Mouse (Mus musculus) liver, postnatal 0 days (tissue): ENCODE data around the gene Gm13030. TPM values are rescaled to one million over a fixed set of nuclear protein-coding genes. Genes with fewer than 3 reads are reported as not detected.

Experiments used
- ATAC-seq: fragments of 200-750 bp; cut with Nextera tagmentation; 2 replicates; pipeline ENCODE4 v1.8.0; 2017; ENCODE audit warnings: mild to moderate bottlenecking, moderate library complexity
- DNase-seq: peaks from one replicate; pipeline ENCODE4 v3.0.0-alpha.2; 2016
- H3K27ac ChIP-seq: fragments of 300-500 bp; sonication (generic); 2 replicates; pipeline ENCODE4 v1.5.1; 2014; ENCODE audit warnings: antibody characterized with exemption, moderate library complexity, mild to moderate bottlenecking, low read depth
- H3K27me3 ChIP-seq: fragments of 300-500 bp; sonication (generic); 2 replicates; pipeline ENCODE4 v1.6.1; 2014; ENCODE audit warnings: low read length, control low read depth, mixed read lengths; ENCODE audit not compliant: insufficient read depth
- H3K36me3 ChIP-seq: fragments of 300-500 bp; sonication (generic); replicated peaks from 2 replicates; pipeline ENCODE4 v1.6.1; 2014; ENCODE audit warnings: mild to moderate bottlenecking, control low read depth, low read length, moderate library complexity, mixed read lengths; ENCODE audit not compliant: insufficient read depth
- H3K4me1 ChIP-seq: fragments of 300-500 bp; sonication (generic); 2 replicates; pipeline ENCODE4 v1.6.1; 2014; ENCODE audit warnings: antibody characterized with exemption, mild to moderate bottlenecking, control low read depth; ENCODE audit not compliant: insufficient read depth
- H3K4me2 ChIP-seq: fragments of 300-500 bp; sonication (generic); 2 replicates; pipeline ENCODE4 v1.6.1; 2014; ENCODE audit warnings: low read depth, mild to moderate bottlenecking, low read length, moderate library complexity, mixed read lengths
- H3K4me3 ChIP-seq: fragments of 300-500 bp; sonication (generic); 2 replicates; pipeline ENCODE4 v1.5.1; 2014; ENCODE audit warnings: low read depth, low read length
- H3K9ac ChIP-seq: fragments of 300-500 bp; sonication (generic); replicated peaks from 2 replicates; pipeline ENCODE4 v1.6.1; 2014; ENCODE audit warnings: mild to moderate bottlenecking, moderate library complexity
- H3K9me3 ChIP-seq: fragments of 300-500 bp; sonication (generic); 2 replicates; pipeline ENCODE4 v1.6.1; 2016; ENCODE audit warnings: mild to moderate bottlenecking, control low read depth, low read length, mixed read lengths
- CTCF ChIP-seq: sonication (generic); IDR thresholded peaks from 2 replicates; pipeline ENCODE4 v1.5.1; 2016; ENCODE audit warnings: antibody characterized with exemption, low read depth
- EP300 ChIP-seq: IDR thresholded peaks from 2 replicates; pipeline ENCODE4 v1.6.1; 2016; ENCODE audit warnings: antibody characterized with exemption, low read depth, mild to moderate bottlenecking
- WGBS: fragments of 180-500 bp; shearing (Covaris S2); extraction: QIAGEN DNeasy Blood & Tissue Kit; methylation state at CpG from one replicate; pipeline ENCODE4 v1.1.7; 2014; ENCODE audit not compliant: insufficient replicate concordance; 5-methylcytosine and 5-hydroxymethylcytosine counted together
- polyA plus RNA-seq: library from polyadenylated mRNA; unstranded; fragments of >200 nt; fragmentation: Nextera tagmentation; extraction: Ambion mirVana; gene quantifications from 2 replicates; pipeline ENCODE4 v1.2.1, GENCODE M21; 2015

Gm13030 gene
- polyA plus RNA-seq, 1 experiment from 2014 or later: not detected

DNA sequence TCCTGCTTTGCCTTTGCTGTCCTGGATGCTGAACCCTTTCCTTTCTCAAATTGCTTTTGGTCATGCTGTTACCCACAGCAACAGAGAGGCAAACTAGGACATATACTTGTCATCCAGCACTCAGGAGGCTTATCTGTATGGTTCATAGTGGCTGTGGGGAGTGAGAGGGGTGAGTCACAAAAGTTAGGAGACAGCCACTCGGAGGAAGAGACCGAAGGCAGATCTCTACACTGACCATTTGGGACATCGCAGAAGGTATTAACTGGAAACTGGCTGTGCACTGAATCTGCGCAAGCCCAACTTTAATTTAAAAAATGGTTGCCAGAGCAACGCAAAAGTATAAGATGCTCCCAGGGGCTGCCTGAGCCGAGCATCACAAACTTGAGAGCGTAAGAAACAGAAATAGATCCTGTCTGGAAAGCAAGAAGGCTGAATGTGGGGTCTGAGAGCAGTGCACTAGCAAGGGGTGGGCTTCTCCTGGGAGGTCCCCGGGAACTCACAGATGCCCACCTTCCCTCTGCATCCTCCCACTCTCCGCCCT lies 18.6 kb downstream of the Gm13030 start:
- H3K27ac ChIP-seq: no peak overlapping the region
- WGBS: 82% methylated on average over 9 of the region's 9 CpGs
- no peaks in the 10 kb centered on the region for H3K4me1 ChIP-seq
- H3K27me3 ChIP-seq: peaks cover 6% of the 10 kb centered on the region; the same call in 1 of the 2 replicates
- H3K36me3 ChIP-seq: no peaks in the 10 kb centered on the region
- TF ChIP-seq CTCF (no peak), EP300 (no peak)
- DNase-seq (no peak), ATAC-seq (no peak)
- H3K4me3 ChIP-seq: no peak overlapping the region
- H3K9ac ChIP-seq: no peak overlapping the region
- no peak overlapping the region for H3K4me2 ChIP-seq
- no peaks in the 10 kb centered on the region for H3K9me3 ChIP-seq

DNA sequence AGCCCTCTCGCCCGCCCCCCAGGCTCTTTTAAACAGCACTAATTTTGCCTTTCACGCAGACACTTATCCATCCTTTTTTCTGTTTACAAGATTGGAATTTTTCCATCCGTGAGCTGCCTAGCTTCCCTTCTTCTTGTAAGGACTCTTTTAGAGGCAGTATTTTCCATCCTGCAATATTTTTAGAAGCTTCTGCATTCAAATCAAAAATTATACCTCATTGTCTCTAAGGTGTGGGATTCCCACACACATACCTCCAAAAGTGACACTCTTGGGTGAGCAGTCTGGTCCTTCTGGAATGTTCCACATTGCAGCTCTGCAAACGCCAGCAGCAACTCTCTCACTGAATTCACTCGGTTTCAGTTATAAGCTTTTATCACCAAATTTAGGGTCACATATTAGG lies 20.8 kb downstream of the Gm13030 start:
- TF ChIP-seq CTCF (no peak), EP300 (no peak)
- no peaks in the 10 kb centered on the region for H3K4me1 ChIP-seq
- H3K4me2 ChIP-seq: no peak overlapping the region
- WGBS: 64% methylated on average over 6 of the region's 6 CpGs
- 0 out of 2 replicates have a peak, but pooled peaks cover 2% of the 10 kb centered on the region for H3K27me3 ChIP-seq
- DNase-seq (no peak), ATAC-seq (no peak)
- no peaks in the 10 kb centered on the region for H3K9me3 ChIP-seq
- H3K36me3 ChIP-seq: no peaks in the 10 kb centered on the region
- H3K9ac ChIP-seq: no peak overlapping the region
- no peak overlapping the region for H3K4me3 ChIP-seq
- H3K27ac ChIP-seq: no peak overlapping the region

DNA sequence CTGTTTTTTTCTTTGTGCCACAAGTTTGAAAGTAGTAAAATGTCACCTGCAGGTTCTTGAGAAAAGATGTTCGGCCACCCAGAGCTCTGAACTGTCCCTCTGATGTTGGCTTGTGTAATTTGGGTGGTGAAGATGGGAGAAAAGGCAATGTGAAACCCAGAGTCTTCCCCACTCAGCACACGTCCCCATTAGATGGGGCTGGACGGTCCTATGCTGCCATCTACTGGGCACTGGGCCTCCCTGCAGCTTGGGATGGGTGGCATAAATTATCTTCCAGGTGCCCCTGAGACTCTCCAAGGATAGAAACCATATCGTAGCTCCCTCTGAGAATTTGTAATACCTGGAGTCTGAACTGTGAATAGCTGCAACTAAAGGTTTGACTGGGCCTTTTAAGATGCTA lies 22.3 kb downstream of the Gm13030 start:
- ATAC-seq: no peak

DNA sequence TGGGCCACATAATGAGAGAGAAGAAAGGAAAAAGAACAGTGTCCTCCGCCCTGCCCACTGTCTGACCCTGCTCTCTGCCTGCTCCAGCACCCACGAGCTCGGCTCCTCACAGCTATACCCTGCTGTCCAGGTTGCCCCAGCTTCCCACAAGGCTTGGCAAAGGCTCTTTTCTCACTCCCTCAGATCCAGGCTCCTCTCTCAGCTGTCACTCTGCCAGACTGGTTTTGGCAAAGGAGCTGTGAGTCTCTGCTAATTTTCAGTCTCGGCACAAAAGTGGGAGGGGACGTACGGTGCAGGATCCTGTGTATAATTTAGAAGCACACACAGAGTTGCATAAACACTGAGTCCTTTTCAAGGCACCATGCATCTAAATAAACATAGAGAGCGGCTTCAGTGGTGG lies 32.4 kb downstream of the Gm13030 start:
- Histone ChIP-seq H3K9ac (no peak overlapping the region), H3K4me2 (no peak overlapping the region), H3K4me3 (no peak overlapping the region), H3K36me3 (no peaks in the 10 kb centered on the region), H3K27me3 (no peaks in the 10 kb centered on the region), H3K9me3 (peaks cover 2% of the 10 kb centered on the region), H3K27ac (no peak overlapping the region), H3K4me1 (no peaks in the 10 kb centered on the region)
- no peak for TF ChIP-seq CTCF
- TF ChIP-seq EP300: no peak
- ATAC-seq (no peak), DNase-seq (no peak)
- WGBS: 77% methylated on average over 7 of the region's 7 CpGs

More for the DNA sequence above, 22.3 kb downstream of the Gm13030 start:
- 6% methylated on average over 4 of the region's 4 CpGs for WGBS
- Histone ChIP-seq H3K4me2 (no peak overlapping the region), H3K9me3 (no peaks in the 10 kb centered on the region), H3K27me3 (0 out of 2 replicates have a peak, but pooled peaks cover 2% of the 10 kb centered on the region), H3K36me3 (no peaks in the 10 kb centered on the region), H3K27ac (no peak overlapping the region), H3K4me3 (no peak overlapping the region), H3K4me1 (no peaks in the 10 kb centered on the region), H3K9ac (no peak overlapping the region)
- DNase-seq: peak; percentile 68
- TF ChIP-seq EP300: no peak
- peak; percentile 97 for TF ChIP-seq CTCF

DNA sequence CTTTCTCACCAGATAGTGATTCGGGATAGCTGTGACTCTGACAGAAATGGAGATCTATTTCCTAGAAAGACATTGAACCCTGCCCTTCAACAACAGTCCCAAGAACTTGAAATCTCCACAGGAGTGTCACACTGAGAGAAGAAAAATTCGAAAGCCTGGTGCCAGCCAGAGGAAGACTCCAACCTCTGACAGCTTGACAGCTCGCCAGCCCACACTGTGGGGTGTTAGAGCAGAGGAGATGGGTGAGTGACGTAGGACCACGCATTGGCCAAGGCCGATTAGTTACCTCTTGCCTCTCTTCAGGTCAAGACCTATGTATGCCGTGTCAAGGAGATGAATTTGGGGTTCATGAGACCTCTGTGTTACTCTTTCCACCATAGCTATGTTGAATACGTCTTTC lies 33.0 kb downstream of the Gm13030 start:
- H3K9ac ChIP-seq: no peak overlapping the region
- peaks cover 2% of the 10 kb centered on the region for H3K9me3 ChIP-seq
- no peak overlapping the region for H3K4me3 ChIP-seq
- no peaks in the 10 kb centered on the region for H3K4me1 ChIP-seq
- H3K27me3 ChIP-seq: no peaks in the 10 kb centered on the region
- H3K27ac ChIP-seq: no peak overlapping the region
- TF ChIP-seq CTCF (no peak), EP300 (no peak)
- 72% methylated on average over 8 of the region's 8 CpGs for WGBS
- DNase-seq: no peak
- no peak for ATAC-seq
- H3K4me2 ChIP-seq: no peak overlapping the region
- H3K36me3 ChIP-seq: no peaks in the 10 kb centered on the region

DNA sequence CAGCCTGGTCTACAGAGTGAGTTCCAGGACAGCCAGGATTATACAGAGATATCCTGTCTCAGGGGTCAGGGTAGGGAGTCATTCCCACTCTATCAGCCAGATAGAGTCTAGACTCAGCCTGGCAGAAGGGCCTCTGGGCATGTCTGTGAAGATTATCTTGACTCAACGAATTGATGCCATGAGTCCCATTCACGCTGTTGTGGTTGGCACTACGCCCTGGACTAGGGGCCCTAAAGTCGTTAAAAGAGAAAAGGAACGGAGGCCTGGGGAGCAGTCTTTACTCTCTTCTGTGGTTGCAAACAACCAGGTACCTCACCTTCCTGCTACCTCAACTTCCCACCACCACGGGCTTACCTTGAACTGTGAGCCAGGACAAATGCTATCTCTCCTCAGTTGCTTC lies 34.0 kb downstream of the Gm13030 start:
- Histone ChIP-seq H3K4me3 (no peak overlapping the region), H3K27ac (no peak overlapping the region), H3K27me3 (no peaks in the 10 kb centered on the region), H3K9me3 (peaks cover 2% of the 10 kb centered on the region), H3K9ac (no peak overlapping the region), H3K4me1 (no peaks in the 10 kb centered on the region), H3K4me2 (no peak overlapping the region), H3K36me3 (no peaks in the 10 kb centered on the region)
- ATAC-seq (no peak), DNase-seq (no peak)
- 78% methylated on average over 6 of the region's 6 CpGs for WGBS
- TF ChIP-seq CTCF (no peak), EP300 (no peak)
